Mouse (Mus musculus) bone marrow, adult 2 months (tissue): ENCODE results near the gene Eif4g3. TPM values are rescaled to one million over a fixed set of nuclear protein-coding genes. Genes with fewer than 3 reads are reported as not detected.
A peak's percentile ranks its signal among the peaks of the same experiment; 100 is the strongest.

Experiments used
- H3K27ac ChIP-seq: fragments of 200-500 bp; 2 replicates; pipeline ENCODE4 v1.5.1; 2012; ENCODE audit warnings: low read depth, mild to moderate bottlenecking, control low read depth, inconsistent platforms, low read length; ENCODE audit not compliant: control insufficient read depth, poor library complexity, insufficient read depth
- H3K4me1 ChIP-seq: fragments of 200-500 bp; 2 replicates; pipeline ENCODE4 v1.6.1; 2011; ENCODE audit warnings: low read length; ENCODE audit not compliant: control insufficient read depth, insufficient read depth
- H3K4me3 ChIP-seq: fragments of 200-500 bp; replicated peaks from 2 replicates; pipeline ENCODE3; 2011; ENCODE audit warnings: mild to moderate bottlenecking, low read depth, low read length, control low read depth; ENCODE audit not compliant: control insufficient read depth
- CTCF ChIP-seq: fragments of 200-500 bp; IDR thresholded peaks from 2 replicates; pipeline ENCODE4 v1.5.1; 2011; ENCODE audit warnings: low read length, control low read depth; ENCODE audit not compliant: control insufficient read depth, insufficient read depth
- POLR2A ChIP-seq: fragments of 200-500 bp; IDR thresholded peaks from 2 replicates; pipeline ENCODE4 v1.6.1; 2011; ENCODE audit warnings: low read depth, mild to moderate bottlenecking, control low read depth, low read length, borderline replicate concordance; ENCODE audit not compliant: control insufficient read depth
- WGBS: fragments of 180-500 bp; shearing (Covaris S2); methylation state at CpG from one replicate; pipeline ENCODE4 v1.1.7; 2018; 5-methylcytosine and 5-hydroxymethylcytosine counted together
- polyA plus RNA-seq: library from polyadenylated mRNA; stranded (reverse); fragments of >200 nt; gene quantifications from 2 replicates; pipeline ENCODE4 v1.2.4, GENCODE M21; 2011; ENCODE audit warnings: low replicate concordance; ENCODE audit not compliant: missing spikeins, insufficient read depth, insufficient read length

Eif4g3 gene
- polyA plus RNA-seq, 1 experiment, result 75.0 TPM

- Histone ChIP-seq H3K4me1 (peaks cover 2% of the 10 kb centered on the region), H3K27ac (peak overlapping the region; percentile 44; the same call in 1 of the 2 replicates), H3K4me3 (no peak overlapping the region)
- no peak for TF ChIP-seq POLR2A
- no peak for TF ChIP-seq CTCF
- whole genome bisulfite sequencing, result 45% methylated on average over 27 of the region's 27 CpGs
Measured at GRCm38 (mm10) chr4:138246756-138247665, 254.2 kb downstream of the Eif4g3 start.

- WGBS, result under 1% methylated on average over 69 of the region's 74 CpGs
- TF ChIP-seq POLR2A (peak; percentile 65; the same call in 1 of the 2 replicates), CTCF (no peak)
- H3K4me1 ChIP-seq, result peaks cover 2% of the 10 kb centered on the region
- peak within 1 kb of the TSS; percentile 13 for H3K27ac ChIP-seq
- peak within 1 kb of the TSS; percentile 82 for H3K4me3 ChIP-seq
Measured at GRCm38 (mm10) chr4:138250088-138250960, 257.5 kb downstream of the Eif4g3 start, which contains the start of the genes Sh2d5 and Kif17. Gene Sh2d5, plus strand, starts transcription at chr4:138250403. Gene Kif17, plus strand, starts transcription at chr4:138250435.

- peaks cover 2% of the 10 kb centered on the region for H3K4me1 ChIP-seq
- H3K4me3 ChIP-seq, result peak overlapping the region; percentile 53
- WGBS, result under 1% methylated on average over 14 of the region's 14 CpGs
- peak overlapping the region; percentile 23 for H3K27ac ChIP-seq
- no peak for TF ChIP-seq POLR2A
- peak; percentile 25; the same call in 1 of the 2 replicates for TF ChIP-seq CTCF
Measured at GRCm38 (mm10) chr4:138251819-138252218, 259.0 kb downstream of the Eif4g3 start.

GRCm38 (mm10) chr4:138252231-138252630, 259.4 kb downstream of the Eif4g3 start:
- H3K27ac ChIP-seq, result peak overlapping the region; percentile 23; the same call in 1 of the 2 replicates
- TF ChIP-seq CTCF (no peak), POLR2A (no peak)
- peak overlapping the region; percentile 53 for H3K4me3 ChIP-seq
- WGBS, result 7% methylated on average over 5 of the region's 5 CpGs
- H3K4me1 ChIP-seq, result peaks cover 3% of the 10 kb centered on the region

GRCm38 (mm10) chr4:138257116-138257687, 264.4 kb downstream of the Eif4g3 start:
- H3K4me3 ChIP-seq, result no peak overlapping the region
- TF ChIP-seq POLR2A (no peak), CTCF (no peak)
- H3K27ac ChIP-seq, result peak overlapping the region; percentile 51
- 7% methylated on average over 22 of the region's 22 CpGs for WGBS
- peaks cover 9% of the 10 kb centered on the region; the same call in 1 of the 2 replicates for H3K4me1 ChIP-seq

Other genes with a start within 250 kb of the Eif4g3 start
- gene Alpl, start 196.6 kb upstream of the Eif4g3 start, polyA plus RNA-seq, result 5.7 and 7.1 TPM in 2 replicates
- 4.3 and 7.3 TPM in 2 replicates for gene Ece1, start 130.8 kb upstream of the Eif4g3 start, polyA plus RNA-seq
- 116 and 226 TPM in 2 replicates for gene Hp1bp3, start 223.3 kb downstream of the Eif4g3 start, polyA plus RNA-seq